Mouse (Mus musculus) fat pad, adult 2 months (tissue): ENCODE results near the gene Bex1.

Experiments used
- DNase-seq: peaks from one replicate; pipeline ENCODE4 v3.0.0-alpha.2; 2011; ENCODE audit warnings: low read depth, low spot score; ENCODE audit errors: extremely low read depth

The Bex1 gene

GRCm38 (mm10) chrX:136172118-136172551, 43.2 kb downstream of the Bex1 start, which contains the start of gene Tceal8:
Tceal8 (minus strand) TSS chrX:136172342.
- peak; percentile 21 for DNase-seq

- DNase-seq: no peak
Measured at GRCm38 (mm10) chrX:136171189-136172117, 43.9 kb downstream of the Bex1 start.

GRCm38 (mm10) chrX:136170625-136171024, 44.7 kb downstream of the Bex1 start:
- DNase-seq: no peak
